Mouse (Mus musculus): Measurements from ENCODE around the gene Slc39a12. TPM values are rescaled to one million over a fixed set of nuclear protein-coding genes. Genes with fewer than 3 reads are reported as not detected.
A peak's percentile ranks its signal among the peaks of the same experiment; 100 is the strongest.

Slc39a12 gene
- total RNA-seq (2021): 10 to 100 TPM; 41.4 to 47.2 TPM
- long read RNA-seq, experiment 1, transcript Slc39a12-201 (13 exons, 2,675 nt): major isoform, 94 of 103 reads
- long read RNA-seq, experiment 1, partial matches to known transcripts: 1 of 103 reads
- long read RNA-seq, experiment 1, other reads (novel, unspliced or antisense): 8 of 103 reads
- long read RNA-seq, experiment 2, transcript Slc39a12-201 (13 exons, 2,675 nt): major isoform, 88 of 102 reads
- long read RNA-seq, experiment 2, partial matches to known transcripts: 4 of 102 reads
- long read RNA-seq, experiment 2, other reads (novel, unspliced or antisense): 10 of 102 reads

- DNase-seq (ENCODE audit: low spot score in 2 of 2): no peak
These were observed at the start of gene Slc39a12 for GRCm38 (mm10) chr2:14388162-14388561. Slc39a12 (plus strand) TSS chr2:14388316.

GRCm38 (mm10) chr2:14341652-14342308, 46.3 kb upstream of the Slc39a12 start:
- DNase-seq (ENCODE audit: low spot score in 2 of 2): peak; percentile 72 to 85

DNA sequence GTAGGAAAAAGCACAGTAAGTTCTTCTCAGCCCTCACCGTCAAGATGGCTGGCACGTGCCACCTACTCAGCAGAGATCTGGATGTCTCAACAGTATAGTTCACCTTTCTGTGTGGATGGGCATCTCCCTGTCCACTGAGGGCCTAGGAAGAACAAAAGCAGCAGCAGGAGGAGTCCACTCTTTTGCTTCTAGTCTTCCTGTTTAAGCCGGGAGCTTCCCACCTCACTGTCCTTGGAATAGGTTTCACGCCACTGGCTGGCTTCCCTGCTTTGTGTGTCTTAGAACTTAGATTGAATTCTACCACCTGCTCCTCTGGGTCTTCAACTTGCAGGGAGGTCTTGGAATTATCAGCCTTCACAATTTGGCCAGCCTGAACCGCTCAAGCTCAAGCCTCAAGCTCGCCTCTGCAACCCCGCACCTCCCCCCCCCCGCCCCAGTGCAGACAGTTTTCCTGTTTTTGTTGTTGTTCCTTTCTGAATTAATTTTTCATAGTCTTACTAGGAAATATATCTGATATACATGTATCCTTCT, 45.7 kb upstream of the Slc39a12 start:
- DNase-seq (ENCODE audit: low spot score in 2 of 2): no peak

GRCm38 (mm10) chr2:14388856-14389255, 740 bp downstream of the Slc39a12 start:
- no peak for DNase-seq (ENCODE audit: low spot score in 2 of 2)

- no peak for DNase-seq (ENCODE audit: low spot score in 2 of 2)
These were observed 2.8 kb downstream of the Slc39a12 start for GRCm38 (mm10) chr2:14390900-14391299.

DNA sequence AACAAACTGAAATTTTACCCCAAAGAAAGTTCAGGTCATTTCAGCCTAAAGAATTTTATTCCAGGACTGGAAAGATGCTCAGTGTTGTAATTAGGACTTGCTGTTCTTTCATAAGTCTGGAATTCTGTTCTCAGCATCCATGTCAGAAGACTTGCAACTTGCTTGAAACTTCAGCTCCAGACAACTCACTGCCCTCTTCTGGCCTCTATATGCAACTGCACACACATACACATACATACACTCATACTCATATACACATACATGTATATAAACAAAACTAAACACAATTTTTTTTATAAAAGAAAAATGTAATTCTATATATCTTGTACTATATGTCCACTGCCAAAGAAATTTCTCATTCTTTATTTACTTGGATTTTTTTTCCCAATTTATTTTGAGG, 14.9 kb downstream of the Slc39a12 start:
- DNase-seq (ENCODE audit: low spot score in 2 of 2): no peak

- no peak for DNase-seq (ENCODE audit: low spot score in 2 of 2)
These were observed 40.9 kb downstream of the Slc39a12 start for GRCm38 (mm10) chr2:14428987-14429386.

DNA sequence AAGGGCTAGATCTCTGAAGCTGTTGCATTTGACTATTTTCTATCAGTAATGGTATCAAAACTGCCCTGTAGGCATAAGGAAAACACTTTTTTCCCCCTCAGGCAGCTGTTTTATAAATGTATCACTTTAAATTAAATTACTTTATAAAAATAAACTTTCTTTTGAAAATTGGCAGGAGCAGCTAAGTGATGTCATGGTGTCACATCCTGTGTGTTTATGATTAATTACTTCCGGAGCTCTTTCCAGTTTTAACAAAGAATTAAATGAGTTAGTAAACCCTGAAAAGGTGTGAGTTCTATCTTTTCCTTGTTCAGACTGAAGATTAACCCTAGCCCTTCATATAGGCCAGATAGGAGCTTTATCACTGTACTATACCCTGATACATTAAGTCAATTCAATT, 59.2 kb downstream of the Slc39a12 start:
- no peak for DNase-seq (ENCODE audit: low spot score in 2 of 2)

DNA sequence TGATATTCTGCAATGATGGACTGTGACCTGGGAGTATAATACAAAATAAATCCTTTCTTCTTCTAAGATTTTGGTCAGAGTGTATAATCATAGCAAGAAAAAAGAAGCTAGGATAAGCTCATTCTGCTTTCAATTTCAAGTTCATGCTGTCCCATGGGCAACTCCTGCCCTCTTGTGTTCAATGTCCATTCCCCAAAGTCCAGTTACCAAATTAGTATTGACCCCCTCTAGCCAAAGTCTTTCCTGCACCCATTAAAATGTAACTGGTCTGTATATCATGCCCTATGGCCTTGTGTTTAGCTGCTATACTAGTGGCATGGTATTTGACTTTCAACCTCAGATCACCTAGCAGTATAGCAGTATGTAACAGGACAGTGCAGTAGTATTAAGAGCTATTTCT, 62.8 kb downstream of the Slc39a12 start:
- no peak for DNase-seq (ENCODE audit: low spot score in 2 of 2)

GRCm38 (mm10) chr2:14454946-14455631, 67.0 kb downstream of the Slc39a12 start:
- peak; percentile 5 to 8 for DNase-seq (ENCODE audit: low spot score in 2 of 2)

DNA sequence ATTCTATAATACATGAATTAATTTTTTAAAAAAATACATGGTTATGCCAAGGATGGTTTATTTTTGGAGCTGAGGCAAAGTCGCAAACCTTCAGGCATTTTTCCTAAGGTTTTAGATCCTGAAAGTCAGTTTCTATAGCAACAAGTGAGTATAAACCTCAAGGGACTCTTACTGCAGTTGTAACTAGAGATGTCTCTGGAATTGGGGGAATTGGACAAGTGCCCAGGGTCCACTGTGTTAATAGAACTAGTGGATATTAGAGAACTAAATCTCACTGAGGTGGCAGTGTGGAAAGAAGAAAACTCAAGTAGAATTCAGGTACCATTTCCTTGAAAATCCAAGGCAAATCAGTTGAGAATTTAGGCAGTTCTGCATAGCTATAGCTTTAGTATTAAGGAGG, 76.3 kb downstream of the Slc39a12 start:
- no peak for DNase-seq (ENCODE audit: low spot score in 2 of 2)

DNA sequence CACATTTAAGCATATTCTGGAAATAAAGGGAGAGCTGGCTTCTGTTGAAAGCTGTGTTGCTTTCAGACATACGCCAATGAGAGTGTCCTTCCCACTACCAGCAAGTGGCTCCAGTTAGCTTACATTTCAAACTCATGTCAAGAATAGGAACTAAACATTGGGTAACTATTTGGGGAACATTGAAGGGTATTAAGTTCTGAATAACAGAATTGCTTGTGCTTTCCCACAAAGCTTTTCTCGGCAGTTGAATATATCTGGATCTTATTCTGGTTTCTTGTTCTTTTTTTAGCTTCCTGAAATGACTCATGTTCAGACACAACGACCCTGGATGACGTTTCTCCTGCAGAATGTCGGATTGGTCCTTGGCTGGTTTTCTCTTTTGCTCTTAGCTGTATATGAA, 106.0 kb downstream of the Slc39a12 start:
- DNase-seq (ENCODE audit: low spot score in 2 of 2): no peak

DNA sequence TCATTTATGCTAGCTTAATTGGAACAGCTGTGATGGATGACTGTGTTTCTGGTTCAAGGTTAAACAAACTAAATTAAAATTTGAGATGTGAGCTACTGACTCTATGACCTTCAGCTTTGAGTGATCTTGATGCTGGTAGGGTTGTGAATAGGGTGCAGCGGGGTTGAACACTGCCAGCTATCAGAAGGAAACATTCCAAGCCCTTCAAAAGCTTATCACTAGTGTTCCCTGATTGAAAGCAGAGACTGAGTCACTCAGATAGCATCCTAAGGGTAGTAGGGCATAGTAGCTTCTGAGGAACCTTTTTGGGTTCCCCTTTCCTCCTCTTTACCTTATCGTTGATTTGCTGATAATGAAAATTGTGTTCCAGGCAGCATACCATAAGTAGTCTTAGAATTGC, 108.0 kb downstream of the Slc39a12 start:
- no peak for DNase-seq (ENCODE audit: low spot score in 2 of 2)

DNA sequence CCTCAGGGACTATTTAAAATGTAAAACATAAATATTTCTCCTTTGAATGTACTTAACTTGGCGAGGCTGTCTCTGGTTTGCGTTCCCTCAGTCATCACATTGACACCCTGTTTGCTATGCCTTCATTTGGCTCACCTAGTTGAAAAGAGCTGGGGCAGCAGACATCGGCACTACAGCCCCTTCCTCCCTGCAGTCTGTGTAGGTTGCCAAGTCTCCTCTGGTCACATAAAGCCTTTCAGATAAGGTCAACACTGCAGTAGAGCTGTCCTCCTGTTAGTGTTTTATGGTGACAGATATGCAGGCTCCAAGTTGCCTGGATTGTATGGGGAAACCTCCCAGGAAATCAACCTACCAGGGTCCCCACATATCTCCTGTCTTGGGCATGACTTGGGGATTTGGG, 114.4 kb downstream of the Slc39a12 start:
- DNase-seq (ENCODE audit: low spot score in 2 of 2): no peak

DNA sequence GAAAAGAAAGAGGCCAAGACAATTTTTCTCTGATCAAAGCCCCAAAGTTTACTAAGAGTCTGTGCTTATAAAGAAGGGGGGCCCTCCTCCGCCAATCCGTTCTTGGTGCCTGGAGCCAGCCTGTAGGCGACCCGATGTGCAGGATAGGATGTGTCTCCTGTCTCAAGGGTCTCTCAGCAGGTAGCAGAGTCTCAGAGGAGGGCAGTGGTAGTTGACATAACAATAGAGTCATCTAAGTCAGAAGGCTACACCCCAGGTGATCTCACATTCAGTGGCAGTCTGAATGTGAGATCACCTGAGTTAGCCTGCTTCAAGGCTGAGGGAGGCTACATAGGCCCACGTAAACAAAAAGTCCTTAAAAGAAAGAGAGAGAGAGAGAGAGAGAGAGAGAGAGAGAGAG, 130.1 kb downstream of the Slc39a12 start:
- no peak for DNase-seq (ENCODE audit: low spot score in 2 of 2)

DNA sequence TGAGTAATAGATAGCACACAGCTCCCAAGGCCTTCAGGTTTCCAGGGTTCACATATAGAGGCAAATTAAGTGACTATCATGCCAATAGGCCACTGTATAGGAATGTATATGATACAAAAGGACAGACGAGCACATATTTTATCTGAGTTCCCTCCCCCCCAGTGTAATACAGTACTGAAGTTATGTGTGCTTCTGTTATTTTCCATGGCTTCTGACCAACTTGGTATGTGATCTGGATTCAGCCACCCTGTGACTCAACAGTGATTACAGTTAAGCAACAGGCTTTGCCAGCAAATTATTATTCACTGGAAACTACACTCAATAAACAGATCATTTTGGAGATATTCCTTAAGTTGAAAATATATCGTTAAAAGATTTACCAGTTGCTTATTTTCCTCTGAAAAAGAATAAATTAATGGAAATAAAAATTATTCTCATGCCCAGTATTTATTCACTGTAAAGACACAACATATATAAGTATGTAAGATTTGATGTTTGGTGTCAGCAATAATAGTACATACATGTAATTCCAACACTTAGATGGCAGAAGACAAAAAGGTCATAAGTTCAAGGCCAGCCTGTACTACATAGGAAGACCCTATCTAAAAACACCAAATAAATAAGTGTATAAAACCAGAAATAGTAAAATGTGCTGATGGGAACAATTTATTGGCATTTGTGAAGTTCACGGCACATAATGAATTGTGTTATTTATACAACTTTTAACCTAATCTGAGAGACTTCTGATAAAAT, 146.4 kb downstream of the Slc39a12 start:
- DNase-seq (ENCODE audit: low spot score in 2 of 2): peak in 1 of 2 experiments; percentile 7

- peak; percentile 20 to 37 for DNase-seq (ENCODE audit: low spot score in 2 of 2)
These were observed 147.1 kb downstream of the Slc39a12 start for GRCm38 (mm10) chr2:14535246-14535671.

GRCm38 (mm10) chr2:14537781-14538180, 149.7 kb downstream of the Slc39a12 start:
- peak in 1 of 2 experiments; percentile 64 for DNase-seq (ENCODE audit: low spot score in 2 of 2)

- peak in 1 of 2 experiments; percentile 9 for DNase-seq (ENCODE audit: low spot score in 2 of 2)
These were observed 155.2 kb downstream of the Slc39a12 start for GRCm38 (mm10) chr2:14543355-14543754.

GRCm38 (mm10) chr2:14543773-14544172, 155.7 kb downstream of the Slc39a12 start:
- no peak for DNase-seq (ENCODE audit: low spot score in 2 of 2)
